Mouse (Mus musculus): ENCODE results near the gene Hbs1l.

GRCm38 (mm10) chr10:21415031-21415430, 119.3 kb downstream of the Hbs1l start:
- TF ChIP-seq CTCF (IDR thresholded peaks at IDR 0.05; ENCODE audit: control insufficient read depth, insufficient read depth, low read length) (no peak), POLR2A (IDR thresholded peaks at IDR 0.05; ENCODE audit: borderline replicate concordance, control insufficient read depth, low read depth, low read length) (no peak)

Measured in bone marrow, adult 2 months (tissue).